Mouse (Mus musculus) 416B (cell line): ENCODE data around the gene Sap25.
A peak's percentile ranks its signal among the peaks of the same experiment; 100 is the strongest.

ENCODE experiments used
- DNase-seq: peaks from one replicate; pipeline ENCODE4 v3.0.0; 2011; ENCODE audit warnings: low read depth

Gene Sap25

GRCm38 (mm10) chr5:137628498-137629305 is 12.4 kb upstream of the Sap25 start, which contains the start of the genes Fbxo24, Lrch4 and Gm20605:
Gene Fbxo24, minus strand, starts transcription at chr5:137629002.
Gene Lrch4, plus strand, starts transcription at chr5:137629121.
Gene Gm20605, plus strand, starts transcription at chr5:137629175.
- peak; percentile 100 for DNase-seq

- DNase-seq = no peak
These were observed 11.8 kb upstream of the Sap25 start for GRCm38 (mm10) chr5:137629306-137629721.

- peak; percentile 56 for DNase-seq
These were observed 11.1 kb upstream of the Sap25 start for GRCm38 (mm10) chr5:137629906-137630545.

- DNase-seq = peak; percentile 40
These were observed 10.5 kb upstream of the Sap25 start for GRCm38 (mm10) chr5:137630602-137631001.

- DNase-seq = peak; percentile 87
These were observed 10.0 kb upstream of the Sap25 start for GRCm38 (mm10) chr5:137631171-137631570.

GRCm38 (mm10) chr5:137631591-137631990 is 9.5 kb upstream of the Sap25 start:
- no peak for DNase-seq

- no peak for DNase-seq
These were observed 7.6 kb upstream of the Sap25 start for GRCm38 (mm10) chr5:137633397-137634084.

- no peak for DNase-seq
These were observed 1.7 kb upstream of the Sap25 start for GRCm38 (mm10) chr5:137639472-137639871.

GRCm38 (mm10) chr5:137642886-137643285 is 1.8 kb downstream of the Sap25 start:
- DNase-seq = no peak

GRCm38 (mm10) chr5:137644484-137644883 is 3.4 kb downstream of the Sap25 start:
- no peak for DNase-seq

GRCm38 (mm10) chr5:137645091-137645651 is 4.0 kb downstream of the Sap25 start:
- DNase-seq = no peak

- no peak for DNase-seq
These were observed 4.5 kb downstream of the Sap25 start, which contains the start of gene Irs3 for GRCm38 (mm10) chr5:137645652-137646091. Gene Irs3, minus strand, starts transcription at chr5:137645714.

GRCm38 (mm10) chr5:137647827-137648601 is 6.9 kb downstream of the Sap25 start:
- DNase-seq = no peak

GRCm38 (mm10) chr5:137649251-137649650 is 8.1 kb downstream of the Sap25 start:
- no peak for DNase-seq

GRCm38 (mm10) chr5:137649669-137650571 is 8.8 kb downstream of the Sap25 start:
- DNase-seq = no peak

- DNase-seq = peak; percentile 51
These were observed 11.3 kb downstream of the Sap25 start for GRCm38 (mm10) chr5:137652474-137652873.

GRCm38 (mm10) chr5:137653366-137653765 is 12.2 kb downstream of the Sap25 start:
- DNase-seq = no peak

- DNase-seq = peak; percentile 70
These were observed 13.6 kb downstream of the Sap25 start for GRCm38 (mm10) chr5:137654746-137655145.

GRCm38 (mm10) chr5:137656977-137657376 is 15.8 kb downstream of the Sap25 start:
- DNase-seq = peak; percentile 73

GRCm38 (mm10) chr5:137660064-137660688 is 19.0 kb downstream of the Sap25 start:
- peak; percentile 41 for DNase-seq
